Mouse (Mus musculus) kidney, embryonic 15.5 days (tissue): ENCODE measurements around the gene Rad9a. TPM values are rescaled to one million over a fixed set of nuclear protein-coding genes. Genes with fewer than 3 reads are reported as not detected.
A peak's percentile ranks its signal among the peaks of the same experiment; 100 is the strongest.

Experiments used
- ATAC-seq: fragments of 200-750 bp; cut with Nextera tagmentation; replicated peaks from 2 replicates; pipeline ENCODE4 v1.8.0; 2017; ENCODE audit warnings: moderate TSS enrichment; ENCODE audit not compliant: low FRiP score
- H3K27ac ChIP-seq: fragments of 300-500 bp; sonication (generic); 2 replicates; pipeline ENCODE4 v1.5.1; 2015; ENCODE audit warnings: mild to moderate bottlenecking, inconsistent platforms
- H3K27me3 ChIP-seq: fragments of 300-500 bp; sonication (generic); 2 replicates; pipeline ENCODE4 v1.6.1; 2015; ENCODE audit warnings: inconsistent platforms
- H3K36me3 ChIP-seq: fragments of 300-500 bp; sonication (generic); 2 replicates; pipeline ENCODE4 v1.6.1; 2015; ENCODE audit warnings: inconsistent platforms
- H3K4me1 ChIP-seq: fragments of 300-500 bp; sonication (generic); 2 replicates; pipeline ENCODE4 v1.6.1; 2015; ENCODE audit warnings: inconsistent platforms
- H3K4me2 ChIP-seq: fragments of 300-500 bp; sonication (generic); 2 replicates; pipeline ENCODE4 v1.6.1; 2015; ENCODE audit warnings: moderate library complexity, mild to moderate bottlenecking, inconsistent platforms
- H3K4me3 ChIP-seq: fragments of 300-500 bp; sonication (generic); replicated peaks from 2 replicates; pipeline ENCODE4 v1.5.1; 2015; ENCODE audit warnings: mild to moderate bottlenecking, inconsistent platforms
- H3K9ac ChIP-seq: fragments of 300-500 bp; sonication (generic); 2 replicates; pipeline ENCODE4 v1.6.1; 2015; ENCODE audit warnings: mild to moderate bottlenecking, inconsistent platforms
- H3K9me3 ChIP-seq: fragments of 300-500 bp; sonication (generic); replicated peaks from 2 replicates; pipeline ENCODE4 v1.6.1; 2016; ENCODE audit warnings: inconsistent platforms
- WGBS: fragments of 180-500 bp; shearing (Covaris S2); methylation state at CpG from one replicate; pipeline ENCODE4 v1.1.7; 2015; ENCODE audit warnings: mixed read lengths; 5-methylcytosine and 5-hydroxymethylcytosine counted together
- microRNA-seq: library from miRNA; unstranded; fragments of <30 nt; microRNA quantifications from one replicate; pipeline ENCODE4, GENCODE M21; 2016
- polyA plus RNA-seq: library from polyadenylated mRNA; unstranded; fragments of >200 nt; fragmentation: Nextera tagmentation; extraction: Ambion mirVana; gene quantifications from 2 replicates; pipeline ENCODE4 v1.2.1, GENCODE M21; 2015

Rad9a gene
- polyA plus RNA-seq, 1 experiment from 2014 or later = 38.2 TPM

DNA sequence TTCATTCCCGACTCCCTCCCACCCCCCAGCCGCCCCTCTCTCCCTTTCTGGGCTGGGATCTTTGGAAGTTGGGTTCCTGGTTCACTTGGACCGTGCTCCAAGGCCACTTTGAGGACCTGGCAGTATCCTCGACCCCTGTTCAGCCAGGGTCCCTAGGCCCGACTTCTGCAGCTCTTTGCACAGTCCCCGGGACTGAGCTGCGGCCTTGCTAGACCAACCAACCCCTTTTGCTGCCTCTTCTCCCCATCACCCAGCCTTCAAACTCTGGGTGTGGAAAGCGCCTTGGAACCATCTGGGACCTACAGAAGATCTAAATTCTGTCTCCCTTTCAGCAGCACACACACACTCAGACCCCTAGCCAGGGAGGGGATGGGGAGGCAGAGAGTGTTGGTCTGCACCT lies 52.6 kb downstream of the Rad9a start:
- H3K36me3 ChIP-seq = peaks cover 38% of the 10 kb centered on the region
- H3K4me3 ChIP-seq = peak overlapping the region; percentile 95
- no peaks in the 10 kb centered on the region for H3K9me3 ChIP-seq
- H3K27me3 ChIP-seq = no peaks in the 10 kb centered on the region
- ATAC-seq = peak; percentile 30; the same call in 1 of the 2 replicates
- H3K4me2 ChIP-seq = peak overlapping the region; percentile 84
- under 1% methylated on average over 8 of the region's 8 CpGs for WGBS
- peak overlapping the region; percentile 79 for H3K27ac ChIP-seq
- peak overlapping the region; percentile 94 for H3K9ac ChIP-seq
- H3K4me1 ChIP-seq = peaks cover 37% of the 10 kb centered on the region

DNA sequence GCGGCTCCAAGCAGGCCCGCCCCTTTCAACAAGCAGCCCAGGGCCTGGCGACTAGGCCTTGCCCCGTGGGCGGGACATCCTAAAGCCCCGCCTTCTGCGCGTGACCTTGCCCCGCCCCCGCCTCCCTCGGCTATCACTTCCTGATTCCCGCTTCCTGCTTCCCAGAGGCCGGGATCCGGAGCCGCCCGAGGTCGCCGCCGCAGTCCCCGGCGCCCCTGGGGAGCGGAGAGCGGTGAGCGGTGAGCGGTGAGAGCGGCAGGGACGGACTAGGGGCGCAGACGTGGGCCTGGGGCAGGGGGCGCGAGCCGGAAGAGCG lies 53.0 kb downstream of the Rad9a start, which contains the start of gene Coro1b:
Gene Coro1b, plus strand, starts transcription at position 129 of the 316 bp plus-strand sequence.
- peak within 1 kb of the TSS; percentile 79 for H3K27ac ChIP-seq
- ATAC-seq = peak; percentile 94
- no peaks in the 10 kb centered on the region for H3K9me3 ChIP-seq
- peak within 1 kb of the TSS; percentile 84 for H3K4me2 ChIP-seq
- H3K9ac ChIP-seq = peak within 1 kb of the TSS; percentile 94
- H3K36me3 ChIP-seq = peaks cover 35% of the 10 kb centered on the region
- WGBS = 0% methylated on average over 33 of the region's 33 CpGs
- no peaks in the 10 kb centered on the region for H3K27me3 ChIP-seq
- H3K4me1 ChIP-seq = peaks cover 37% of the 10 kb centered on the region
- H3K4me3 ChIP-seq = peak within 1 kb of the TSS; percentile 95

DNA sequence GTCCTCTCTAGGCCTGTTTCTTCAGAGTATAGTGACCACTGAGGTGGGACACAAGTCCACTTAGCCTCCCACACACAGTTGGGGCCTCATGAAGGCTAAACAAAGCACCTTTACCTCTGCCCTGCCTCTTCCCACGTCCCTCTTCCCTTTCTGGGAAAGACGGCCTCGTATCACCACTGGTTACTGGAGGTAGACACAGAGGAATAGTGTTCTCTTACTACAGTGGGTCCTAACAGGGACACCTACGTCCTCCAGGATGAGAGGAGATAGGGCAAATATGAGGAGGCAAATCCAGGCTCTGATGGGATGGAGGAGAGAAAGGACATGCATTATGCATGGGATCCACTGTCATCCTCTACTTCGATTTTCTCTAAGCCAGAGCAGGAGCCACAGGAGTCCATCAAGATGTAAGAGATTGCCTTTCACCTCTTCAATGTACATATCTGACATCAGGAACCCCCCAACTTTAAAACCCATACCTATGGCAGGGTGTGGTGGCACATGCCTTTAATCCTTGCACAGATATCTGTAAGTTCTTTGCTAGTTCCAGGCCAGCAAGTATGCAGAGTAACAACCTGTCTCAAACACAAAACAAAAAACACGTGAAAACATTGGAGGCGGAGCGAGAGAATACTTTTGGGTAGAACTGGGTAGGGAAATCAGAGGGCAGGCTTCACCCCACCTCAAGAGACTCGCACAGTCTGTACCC lies 53.5 kb downstream of the Rad9a start:
- Histone ChIP-seq H3K4me1 (peaks cover 37% of the 10 kb centered on the region), H3K36me3 (peaks cover 30% of the 10 kb centered on the region), H3K4me2 (peak overlapping the region; percentile 84), H3K4me3 (peak overlapping the region; percentile 95), H3K27me3 (no peaks in the 10 kb centered on the region), H3K9ac (peak overlapping the region; percentile 94), H3K9me3 (no peaks in the 10 kb centered on the region), H3K27ac (peak overlapping the region; percentile 79)
- 33% methylated on average over 9 of the region's 9 CpGs for WGBS
- no peak for ATAC-seq

DNA sequence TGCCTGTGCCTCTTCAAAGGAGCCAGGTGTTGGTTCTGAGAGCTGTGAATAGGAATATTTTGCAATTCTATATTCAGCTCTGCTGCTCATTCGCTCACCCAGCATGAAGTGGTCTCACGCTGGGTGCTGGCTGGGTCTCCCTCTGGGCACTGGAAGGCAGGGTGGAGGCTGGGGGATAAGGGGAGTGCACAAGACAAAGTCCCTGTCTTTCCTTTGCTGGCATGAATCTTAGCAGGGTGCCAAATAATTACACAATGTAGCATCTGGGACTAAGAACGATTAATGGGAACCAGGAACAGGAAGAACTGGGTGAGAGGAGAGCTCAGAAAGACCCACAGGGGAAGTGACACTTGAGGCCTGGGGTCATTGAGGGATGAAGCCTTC lies 54.4 kb downstream of the Rad9a start:
- H3K9me3 ChIP-seq = no peaks in the 10 kb centered on the region
- no peak overlapping the region for H3K4me2 ChIP-seq
- H3K9ac ChIP-seq = no peak overlapping the region
- H3K4me1 ChIP-seq = peaks cover 43% of the 10 kb centered on the region
- WGBS = 61% methylated on average over 3 of the region's 3 CpGs
- no peaks in the 10 kb centered on the region for H3K27me3 ChIP-seq
- no peak for ATAC-seq
- H3K27ac ChIP-seq = no peak overlapping the region
- peaks cover 21% of the 10 kb centered on the region for H3K36me3 ChIP-seq
- H3K4me3 ChIP-seq = no peak overlapping the region

DNA sequence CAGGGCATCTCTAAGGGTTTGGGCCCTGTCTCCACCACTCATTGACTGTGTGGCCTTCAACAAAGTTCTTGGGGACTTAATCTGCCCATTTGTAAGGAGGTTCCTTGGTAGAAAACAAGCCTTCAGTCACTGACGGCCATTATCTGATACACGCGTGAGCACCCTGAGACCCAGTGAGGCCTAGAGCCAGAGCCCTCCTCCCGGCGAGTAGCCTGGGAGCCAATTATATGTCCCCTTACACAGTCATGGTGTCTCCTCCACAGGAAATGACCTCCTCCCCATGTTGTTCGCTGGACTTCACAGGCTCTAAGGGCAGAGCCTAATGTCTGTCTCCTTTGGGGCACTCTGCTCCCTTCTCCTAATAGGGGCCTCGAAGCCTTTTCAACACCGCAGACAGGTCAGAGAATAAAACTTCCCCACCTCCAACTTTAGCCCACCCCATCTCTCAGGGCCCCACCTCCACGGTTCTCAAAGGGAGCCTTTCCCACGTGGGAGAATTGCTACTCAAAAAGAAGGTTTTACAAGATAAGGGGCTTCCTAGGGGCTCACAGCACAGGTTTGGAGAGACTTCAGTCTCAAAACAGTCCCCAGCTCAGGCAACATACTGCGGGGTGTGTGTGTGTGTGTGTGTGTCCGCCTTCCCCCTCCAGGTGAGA lies 55.0 kb downstream of the Rad9a start:
- H3K4me2 ChIP-seq = no peak overlapping the region
- peaks cover 43% of the 10 kb centered on the region for H3K4me1 ChIP-seq
- H3K4me3 ChIP-seq = no peak overlapping the region
- no peak for ATAC-seq
- no peaks in the 10 kb centered on the region for H3K27me3 ChIP-seq
- H3K9ac ChIP-seq = no peak overlapping the region
- no peaks in the 10 kb centered on the region for H3K9me3 ChIP-seq
- H3K27ac ChIP-seq = no peak overlapping the region
- 72% methylated on average over 12 of the region's 12 CpGs for WGBS
- H3K36me3 ChIP-seq = peaks cover 18% of the 10 kb centered on the region

DNA sequence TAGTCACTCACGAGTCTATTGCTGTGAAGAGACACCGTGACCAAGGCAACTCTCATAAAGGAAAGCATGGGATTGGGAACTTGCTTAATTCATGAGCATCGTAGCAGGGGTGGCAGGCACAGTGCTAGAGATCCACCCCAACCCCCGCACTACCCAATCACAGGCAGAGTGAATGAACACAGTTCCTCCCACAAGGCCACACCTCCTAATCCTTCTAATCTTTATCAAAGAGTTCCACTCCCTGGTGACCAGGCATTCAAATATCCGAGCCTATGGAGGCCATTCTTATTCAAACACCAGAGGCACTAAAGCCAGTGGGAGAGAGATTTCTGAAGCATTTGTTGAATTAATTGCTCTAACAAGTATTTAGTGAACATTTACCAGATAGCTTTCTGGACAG lies 55.5 kb downstream of the Rad9a start:
- no peak overlapping the region for H3K4me2 ChIP-seq
- no peaks in the 10 kb centered on the region for H3K27me3 ChIP-seq
- peaks cover 12% of the 10 kb centered on the region for H3K36me3 ChIP-seq
- WGBS = 93% methylated on average over 5 of the region's 5 CpGs
- no peak overlapping the region for H3K9ac ChIP-seq
- no peaks in the 10 kb centered on the region for H3K9me3 ChIP-seq
- ATAC-seq = no peak
- H3K4me3 ChIP-seq = no peak overlapping the region
- no peak overlapping the region for H3K27ac ChIP-seq
- H3K4me1 ChIP-seq = peaks cover 38% of the 10 kb centered on the region

Small RNAs within 50 kb of the gene (microRNA-seq; reads per million reads assigned to microRNA genes)
- not detected for gene Gm26115

Other genes starting within 250 kb of the Rad9a start
- 0.06 TPM in 1 of 2 replicates, not detected in the other for gene Aldh3b3, start 243.0 kb downstream of the Rad9a start, polyA plus RNA-seq
- gene Aldh3b2, start 229.3 kb downstream of the Rad9a start, polyA plus RNA-seq = 1.7 and 1.8 TPM in 2 replicates
- gene Acy3, start 215.1 kb downstream of the Rad9a start, polyA plus RNA-seq = 28.6 and 35.0 TPM in 2 replicates
- 0.75 and 1.5 TPM in 2 replicates for gene Tbx10, start 208.9 kb downstream of the Rad9a start, polyA plus RNA-seq
- 31.2 and 36.2 TPM in 2 replicates for gene Nudt8, start 201.1 kb downstream of the Rad9a start, polyA plus RNA-seq
- 3.3 and 4.1 TPM in 2 replicates for gene Gm49405, start 201.0 kb downstream of the Rad9a start, polyA plus RNA-seq
- 5.0 and 5.1 TPM in 2 replicates for gene Doc2g, start 198.3 kb downstream of the Rad9a start, polyA plus RNA-seq
- 220 and 237 TPM in 2 replicates for gene Ndufv1, start 188.9 kb downstream of the Rad9a start, polyA plus RNA-seq
- gene Gstp1, start 163.7 kb downstream of the Rad9a start, polyA plus RNA-seq = 529 and 563 TPM in 2 replicates
- gene Gstp2, start 155.6 kb downstream of the Rad9a start, polyA plus RNA-seq = 2.4 and 14.9 TPM in 2 replicates
- gene Gstp3, start 142.1 kb downstream of the Rad9a start, polyA plus RNA-seq = 0.73 and 1.4 TPM in 2 replicates
- gene Cabp2, start 120.1 kb downstream of the Rad9a start, polyA plus RNA-seq = 0.22 and 0.84 TPM in 2 replicates
- gene Cdk2ap2, start 104.5 kb downstream of the Rad9a start, polyA plus RNA-seq = 116 and 117 TPM in 2 replicates
- gene Pitpnm1, start 101.7 kb downstream of the Rad9a start, polyA plus RNA-seq = 14.0 and 15.8 TPM in 2 replicates
- gene Aip, start 75.8 kb downstream of the Rad9a start, polyA plus RNA-seq = 98.0 and 108 TPM in 2 replicates
- not detected in 2 replicates for gene Gpr152, start 61.9 kb downstream of the Rad9a start, polyA plus RNA-seq
- gene Cabp4, start 57.6 kb downstream of the Rad9a start, polyA plus RNA-seq = 0.05 and 0.10 TPM in 2 replicates
- 165 and 174 TPM in 2 replicates for gene Coro1b, start 53.0 kb downstream of the Rad9a start, polyA plus RNA-seq
- gene Ptprcap, start 48.1 kb downstream of the Rad9a start, polyA plus RNA-seq = 0.42 and 1.2 TPM in 2 replicates
- 51.5 and 58.5 TPM in 2 replicates for gene Rps6kb2, start 38.3 kb downstream of the Rad9a start, polyA plus RNA-seq
- 2.9 and 3.1 TPM in 2 replicates for gene Carns1, start 26.2 kb downstream of the Rad9a start, polyA plus RNA-seq
- gene Tbc1d10c, start 10.4 kb downstream of the Rad9a start, polyA plus RNA-seq = 2.4 and 3.0 TPM in 2 replicates
- 953 and 971 TPM in 2 replicates for gene Ppp1ca, start 9.6 kb downstream of the Rad9a start, polyA plus RNA-seq
- 5.1 and 6.8 TPM in 2 replicates for gene Clcf1, start 12.6 kb upstream of the Rad9a start, polyA plus RNA-seq
- gene AC109138.7, start 12.7 kb upstream of the Rad9a start, polyA plus RNA-seq = not detected in 2 replicates
- gene Pold4, start 30.2 kb upstream of the Rad9a start, polyA plus RNA-seq = 23.2 and 27.4 TPM in 2 replicates
- 15.1 and 15.9 TPM in 2 replicates for gene Ssh3, start 67.5 kb upstream of the Rad9a start, polyA plus RNA-seq
- 8.3 and 8.5 TPM in 2 replicates for gene Ankrd13d, start 81.5 kb upstream of the Rad9a start, polyA plus RNA-seq
- gene Grk2, start 104.6 kb upstream of the Rad9a start, polyA plus RNA-seq = 15.7 and 17.9 TPM in 2 replicates
- gene Kdm2a, start 196.6 kb upstream of the Rad9a start, polyA plus RNA-seq = 50.2 and 57.4 TPM in 2 replicates
- 41.1 and 43.0 TPM in 2 replicates for gene Rhod, start 237.8 kb upstream of the Rad9a start, polyA plus RNA-seq